Mouse (Mus musculus): ENCODE results near the gene Tlk1.

DNA sequence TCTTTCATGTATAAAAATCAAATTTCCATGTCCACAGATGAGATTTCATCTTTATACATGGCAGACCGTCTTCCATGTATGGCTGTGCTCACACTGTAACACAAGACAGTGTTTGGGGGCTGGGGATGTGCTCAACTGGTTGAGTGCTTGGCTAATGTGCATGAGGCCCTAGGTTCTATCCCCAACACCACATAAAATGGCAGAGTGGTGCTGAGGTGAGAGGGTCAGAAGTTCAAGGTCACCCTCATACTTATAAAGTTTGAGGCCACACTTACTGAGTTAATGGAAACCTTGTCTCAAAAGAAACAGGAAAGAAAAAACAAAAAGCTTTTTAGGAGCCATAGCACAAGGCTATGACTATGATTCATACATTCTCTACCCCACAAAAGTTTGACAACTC is 25.1 kb downstream of the Tlk1 start:
- TF ChIP-seq MEF2A (IDR thresholded peaks at IDR 0.05; ENCODE audit: borderline replicate concordance, low read depth, low read length): no peak
- TF ChIP-seq POLR2A (IDR thresholded peaks at IDR 0.05; ENCODE audit: low read depth, low read length): no peak
- no peak for TF ChIP-seq CTCF (conservative IDR thresholded peaks at IDR 0.05 in 1 of 2, IDR thresholded peaks at IDR 0.05 in 1 of 2; ENCODE audit: low read depth in 2 of 2, low read length in 2 of 2)
- no peak for TF ChIP-seq JUN (IDR thresholded peaks at IDR 0.05; ENCODE audit: insufficient read depth, low read depth, low read length)
- no peak for TF ChIP-seq POLR2AphosphoS2 (IDR thresholded peaks at IDR 0.05; ENCODE audit: low read depth, low read length)
- no peak for TF ChIP-seq CHD2 (IDR thresholded peaks at IDR 0.05; ENCODE audit: low read length)
- TF ChIP-seq SIN3A (IDR thresholded peaks at IDR 0.05; ENCODE audit: low read length): no peak

Data from CH12.LX (cell line).